Comparison of ENCODE assay signal across 22 mouse cellular contexts in the genomic region with DNA sequence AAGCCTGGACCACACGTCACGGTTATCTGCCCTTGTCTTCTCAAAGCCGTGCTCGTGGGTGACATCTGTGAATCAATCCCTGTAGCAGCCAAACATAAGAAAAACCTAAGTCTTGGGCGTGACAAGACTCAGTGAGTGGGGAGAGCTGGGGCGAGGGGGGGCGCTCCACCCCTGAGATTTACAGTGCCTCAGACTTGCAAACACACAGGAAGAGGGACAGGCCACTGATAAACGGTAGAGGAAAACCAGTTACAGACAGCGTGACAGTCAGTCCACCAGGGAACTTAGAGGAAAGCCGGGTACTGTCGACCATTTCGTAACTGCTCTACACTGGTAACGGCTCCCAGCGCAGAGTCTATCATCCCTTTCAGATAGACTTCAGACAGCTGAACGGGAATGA. TPM values are rescaled to one million over a fixed set of nuclear protein-coding genes. Genes with fewer than 3 reads are reported as not detected.
DNase-seq lines count a peak whose midpoint lies in the region; ATAC-seq and TF ChIP-seq lines count a peak whose summit lies in the region.
"Had no signal": no experiment of that assay in that cellular context is flagged by ENCODE, and none has a peak within 500 bp of the region (broad histone marks: within the 10 kb centered on the region; RNA-seq: fewer than 3 reads in every experiment).

No protein-coding gene starts in this region.

- H3K36me3 ChIP-seq in heart, embryonic 12.5 days = peaks cover 17% of the 10 kb centered on the region
- H3K36me3 ChIP-seq in heart, adult 2 months (ENCODE audit: control insufficient read depth, insufficient read depth, low read length) = no peaks in the 10 kb centered on the region
- H3K36me3 ChIP-seq in liver, embryonic 12.5 days = peaks cover 19% of the 10 kb centered on the region; the same call in 1 of the 2 replicates
- 0 out of 2 replicates have a peak, but pooled peaks cover 4% of the 10 kb centered on the region for H3K36me3 ChIP-seq in liver, postnatal 0 days (replicated peaks; ENCODE audit: insufficient read depth, low read length)
- peaks cover 62% of the 10 kb centered on the region for H3K36me3 ChIP-seq in megakaryocyte, embryonic 14.5 days (replicated peaks; ENCODE audit: low read length)
- peaks cover 8% of the 10 kb centered on the region for H3K36me3 ChIP-seq in kidney, embryonic 14.5 days (ENCODE audit: control insufficient read depth, insufficient read depth, low read length)
- H3K36me3 ChIP-seq: neural tube, embryonic 15.5 days had no signal

- TF ChIP-seq POLR2A in heart, adult 2 months (IDR thresholded peaks at IDR 0.05; ENCODE audit: insufficient read depth, low read depth, low read length) = no peak

- H3K9ac ChIP-seq in heart, embryonic 12.5 days = no peak overlapping the region
- H3K9ac ChIP-seq in heart, adult 2 months (ENCODE audit: low read depth, low read length) = no peak overlapping the region
- H3K9ac ChIP-seq in liver, embryonic 12.5 days = no peak overlapping the region
- H3K9ac ChIP-seq in liver, postnatal 0 days (replicated peaks) = no peak overlapping the region
- no peak overlapping the region for H3K9ac ChIP-seq in kidney, embryonic 14.5 days (ENCODE audit: low read depth, low read length)
- H3K9ac ChIP-seq: embryonic facial prominence, embryonic 15.5 days; hindbrain, embryonic 13.5 days; limb, embryonic 12.5 days; neural tube, embryonic 15.5 days had no signal

- no peaks in the 10 kb centered on the region for H3K79me2 ChIP-seq in heart, adult 2 months (replicated peaks; ENCODE audit: control insufficient read depth, insufficient read depth, low read length)

- H3K27ac ChIP-seq in heart, embryonic 12.5 days (ENCODE audit: poor library complexity, severe bottlenecking) = no peak overlapping the region
- no peak overlapping the region for H3K27ac ChIP-seq in heart, adult 2 months
- no peak overlapping the region for H3K27ac ChIP-seq in liver, embryonic 12.5 days
- H3K27ac ChIP-seq in liver, postnatal 0 days (ENCODE audit: low read depth) = no peak overlapping the region
- H3K27ac ChIP-seq in kidney, embryonic 14.5 days (ENCODE audit: low read depth, low read length) = no peak overlapping the region
- H3K27ac ChIP-seq: embryonic facial prominence, embryonic 15.5 days; hindbrain, embryonic 13.5 days; limb, embryonic 12.5 days; neural tube, embryonic 15.5 days had no signal

- intact Hi-C loops in heart, adult 2 months (cut with DNase I) = no loop called here

- H3K4me1 ChIP-seq in heart, embryonic 12.5 days (replicated peaks) = peaks cover 13% of the 10 kb centered on the region
- H3K4me1 ChIP-seq in heart, adult 2 months (ENCODE audit: control insufficient read depth, insufficient read depth, low read length) = peaks cover 1% of the 10 kb centered on the region; the same call in 1 of the 2 replicates
- 0 out of 2 replicates have a peak, but pooled peaks cover 6% of the 10 kb centered on the region for H3K4me1 ChIP-seq in liver, embryonic 12.5 days
- no peaks in the 10 kb centered on the region for H3K4me1 ChIP-seq in liver, postnatal 0 days (ENCODE audit: insufficient read depth)
- peaks cover 63% of the 10 kb centered on the region for H3K4me1 ChIP-seq in megakaryocyte, embryonic 14.5 days
- H3K4me1 ChIP-seq in kidney, embryonic 14.5 days (ENCODE audit: control insufficient read depth, insufficient read depth, low read length) = 0 out of 2 replicates have a peak, but pooled peaks cover 2% of the 10 kb centered on the region
- H3K4me1 ChIP-seq: embryonic facial prominence, embryonic 15.5 days; neural tube, embryonic 15.5 days had no signal

- H3K27me3 ChIP-seq in heart, embryonic 12.5 days (replicated peaks) = no peaks in the 10 kb centered on the region
- H3K27me3 ChIP-seq in heart, adult 2 months (ENCODE audit: control insufficient read depth, insufficient read depth, low read length) = no peaks in the 10 kb centered on the region
- no peaks in the 10 kb centered on the region for H3K27me3 ChIP-seq in liver, embryonic 12.5 days (replicated peaks)
- no peaks in the 10 kb centered on the region for H3K27me3 ChIP-seq in liver, postnatal 0 days (ENCODE audit: insufficient read depth, low read length)
- peaks cover 4% of the 10 kb centered on the region for H3K27me3 ChIP-seq in megakaryocyte, embryonic 14.5 days (replicated peaks)
- H3K27me3 ChIP-seq in kidney, embryonic 14.5 days (ENCODE audit: control insufficient read depth, insufficient read depth, low read length) = no peaks in the 10 kb centered on the region
- H3K27me3 ChIP-seq: embryonic facial prominence, embryonic 15.5 days; hindbrain, embryonic 13.5 days; limb, embryonic 12.5 days; neural tube, embryonic 15.5 days had no signal

- TF ChIP-seq EP300 in heart, adult 2 months (IDR thresholded peaks at IDR 0.05; ENCODE audit: insufficient read depth, low read depth, low read length) = no peak
- TF ChIP-seq EP300 in liver, postnatal 0 days (IDR thresholded peaks at IDR 0.05; ENCODE audit: low read depth) = no peak

- DNase-seq in heart, adult 2 months = no peak
- DNase-seq in liver, postnatal 0 days = no peak
- no peak for DNase-seq in adipocyte (ENCODE audit: low spot score)
- DNase-seq: cerebellum, adult 8-10 months; gastrocnemius, postnatal 36 days; kidney, adult 2 months; kidney, postnatal 10 days; lung, adult 18-20 months; lung, postnatal 10 days; thymus, adult 2 months; thymus, postnatal 4 days had no signal

- 57% methylated on average over 15 of the region's 15 CpGs for WGBS in heart, embryonic 12.5 days
- WGBS in heart, adult 2 months = 67% methylated on average over 15 of the region's 15 CpGs
- 36% methylated on average over 15 of the region's 15 CpGs for WGBS in liver, embryonic 12.5 days (ENCODE audit: insufficient replicate concordance)
- 44% methylated on average over 15 of the region's 15 CpGs for WGBS in liver, postnatal 0 days (ENCODE audit: insufficient replicate concordance)
- WGBS in kidney, embryonic 14.5 days = 85% methylated on average over 15 of the region's 15 CpGs

- no peak for TF ChIP-seq CTCF in heart, adult 2 months (IDR thresholded peaks at IDR 0.05)
- no peak for TF ChIP-seq CTCF in liver, postnatal 0 days (IDR thresholded peaks at IDR 0.05; ENCODE audit: low read depth)

- H3K4me3 ChIP-seq in heart, embryonic 12.5 days = no peak overlapping the region
- no peak overlapping the region for H3K4me3 ChIP-seq in heart, adult 2 months
- H3K4me3 ChIP-seq in liver, embryonic 12.5 days = no peak overlapping the region
- no peak overlapping the region for H3K4me3 ChIP-seq in liver, postnatal 0 days (ENCODE audit: low read depth, low read length)
- peak overlapping the region; percentile 81 for H3K4me3 ChIP-seq in megakaryocyte, embryonic 14.5 days (replicated peaks)
- no peak overlapping the region for H3K4me3 ChIP-seq in kidney, embryonic 14.5 days (ENCODE audit: low read length)
- H3K4me3 ChIP-seq: embryonic facial prominence, embryonic 15.5 days; hindbrain, embryonic 13.5 days; limb, embryonic 12.5 days; neural tube, embryonic 15.5 days had no signal

- 0 out of 2 replicates have a peak, but pooled peaks have one; percentile 41 for ATAC-seq in heart, embryonic 12.5 days (ENCODE audit: insufficient number of reproducible peaks, low FRiP score)
- 0 out of 2 replicates have a peak, but pooled peaks have one; percentile 13 for ATAC-seq in liver, embryonic 12.5 days
- ATAC-seq in liver, postnatal 0 days = no peak
- ATAC-seq in granulocyte monocyte progenitor cell, adult 5-6 weeks (replicated peaks; ENCODE audit: poor library complexity, severe bottlenecking) = peak; percentile 39
- ATAC-seq in kidney, embryonic 14.5 days (ENCODE audit: low FRiP score, low TSS enrichment) = no peak
- ATAC-seq: forebrain, embryonic 14.5 days had no signal

- H3K9me3 ChIP-seq in heart, embryonic 12.5 days (replicated peaks) = no peaks in the 10 kb centered on the region; the same call in 1 of the 2 replicates
- H3K9me3 ChIP-seq in liver, embryonic 12.5 days (replicated peaks) = no peaks in the 10 kb centered on the region
- H3K9me3 ChIP-seq in liver, postnatal 0 days (ENCODE audit: low read length) = no peaks in the 10 kb centered on the region
- peaks cover 5% of the 10 kb centered on the region for H3K9me3 ChIP-seq in megakaryocyte, embryonic 14.5 days
- peaks cover 2% of the 10 kb centered on the region; the same call in 1 of the 2 replicates for H3K9me3 ChIP-seq in kidney, embryonic 14.5 days (ENCODE audit: control insufficient read depth, low read length)
- H3K9me3 ChIP-seq: embryonic facial prominence, embryonic 15.5 days; hindbrain, embryonic 13.5 days; limb, embryonic 12.5 days; neural tube, embryonic 15.5 days had no signal

- H3K4me2 ChIP-seq in heart, embryonic 12.5 days = no peak overlapping the region
- H3K4me2 ChIP-seq in liver, embryonic 12.5 days = no peak overlapping the region
- H3K4me2 ChIP-seq in liver, postnatal 0 days (ENCODE audit: low read depth, low read length) = no peak overlapping the region
- H3K4me2 ChIP-seq in kidney, embryonic 14.5 days (replicated peaks; ENCODE audit: low read depth, low read length) = no peak overlapping the region
- H3K4me2 ChIP-seq: embryonic facial prominence, embryonic 15.5 days; heart, embryonic 11.5 days; hindbrain, embryonic 13.5 days; limb, embryonic 12.5 days; neural tube, embryonic 15.5 days had no signal

RNA-seq across cellular contexts. Expression of gene Klhl2, which starts 21.4 kb away (rescaled TPM):
- polyA plus RNA-seq in heart, embryonic 12.5 days (2016; fragmentation: Nextera tagmentation; extraction: Ambion mirVana) = 16.1 and 17.5 TPM in 2 replicates
- 10 to 100 TPM; 14.5 to 19.4 TPM for total RNA-seq in heart, adult 2 months (2021)
- 6.0 and 8.1 TPM in 2 replicates for polyA plus RNA-seq in heart, adult 2 months (2012; rRNA removed)
- polyA plus RNA-seq in liver, embryonic 12.5 days (2016; fragmentation: Nextera tagmentation; extraction: Ambion mirVana) = 6.9 and 8.2 TPM in 2 replicates
- 6.2 and 6.7 TPM in 2 replicates for polyA plus RNA-seq in liver, postnatal 0 days (2015; fragmentation: Nextera tagmentation; extraction: Ambion mirVana)
- total RNA-seq in granulocyte monocyte progenitor cell, adult 5-6 weeks (2014; fragmentation: Nextera tagmentation) = 7.2 and 14.7 TPM in 2 replicates
- total RNA-seq in granulocyte monocyte progenitor cell, adult 5-6 weeks (2017) = 15.5 and 16.0 TPM in 2 replicates
- 2.4 TPM in 1 of 2 replicates, not detected in the other for polyA plus RNA-seq in megakaryocyte, embryonic 14.5 days (2012; ENCODE audit: insufficient read depth, low replicate concordance)
- 10.8 and 15.5 TPM in 2 replicates for polyA plus RNA-seq in kidney, embryonic 14.5 days (2014; fragmentation: Nextera tagmentation; extraction: Ambion mirVana)

Comparison
In these comparisons a context has a peak if more than half of its experiments do, and no peak if none do; other contexts are left out.
1. ATAC-seq: peak in heart, embryonic 12.5 days (single experiment), liver, embryonic 12.5 days (single experiment) and granulocyte monocyte progenitor cell, adult 5-6 weeks (single experiment); none in liver, postnatal 0 days (single experiment) and kidney, embryonic 14.5 days (single experiment).